Mouse (Mus musculus) gastrocnemius, postnatal 4 days (tissue): Measurements from ENCODE around the gene Rps19bp1. TPM values are rescaled to one million over a fixed set of nuclear protein-coding genes. Genes with fewer than 3 reads are reported as not detected.

Experiments
- DNase-seq, 2 experiments: peaks; one replicate each; pipeline ENCODE4 v3.0.0; 2021 to 2022; ENCODE audit warnings: low spot score in 2 of 2, mixed read lengths in 2 of 2
- total RNA-seq, 2 experiments: library from RNA; stranded (reverse); gene quantifications; 2 replicates each; pipeline ENCODE4 v1.2.3; 2021

Gene Rps19bp1
- total RNA-seq, 2 experiments from 2014 or later: 23.8 to 26.4 TPM

GRCm38 (mm10) chr15:80257602-80258239, 6.4 kb downstream of the Rps19bp1 start:
- DNase-seq: no peak

GRCm38 (mm10) chr15:80256656-80257601, 7.2 kb downstream of the Rps19bp1 start:
- DNase-seq: no peak

GRCm38 (mm10) chr15:80256242-80256641, 7.9 kb downstream of the Rps19bp1 start:
- no peak for DNase-seq

- DNase-seq: peak; percentile 80 to 89
Measured at GRCm38 (mm10) chr15:80255646-80256121, 8.4 kb downstream of the Rps19bp1 start.

GRCm38 (mm10) chr15:80254847-80255645, 9.1 kb downstream of the Rps19bp1 start, which contains the start of gene Atf4:
Gene Atf4, plus strand, starts transcription at chr15:80255184.
- DNase-seq: peak; percentile 95 to 98

- peak in 1 of 2 experiments; percentile 49 for DNase-seq
Measured at GRCm38 (mm10) chr15:80254207-80254606, 9.9 kb downstream of the Rps19bp1 start.

- DNase-seq: no peak
Measured at GRCm38 (mm10) chr15:80253530-80253929, 10.6 kb downstream of the Rps19bp1 start.

- DNase-seq: no peak
Measured at GRCm38 (mm10) chr15:80250586-80250985, 13.5 kb downstream of the Rps19bp1 start.

GRCm38 (mm10) chr15:80249672-80250071, 14.4 kb downstream of the Rps19bp1 start:
- no peak for DNase-seq

GRCm38 (mm10) chr15:80248596-80248995, 15.5 kb downstream of the Rps19bp1 start:
- DNase-seq: no peak

- DNase-seq: no peak
Measured at GRCm38 (mm10) chr15:80248135-80248534, 16.0 kb downstream of the Rps19bp1 start.

- no peak for DNase-seq
Measured at GRCm38 (mm10) chr15:80235535-80235934, 28.6 kb downstream of the Rps19bp1 start, which contains the start of gene AC140267.1. Gene AC140267.1, plus strand, starts transcription at chr15:80235835.

GRCm38 (mm10) chr15:80233733-80234509, 30.2 kb downstream of the Rps19bp1 start, which contains the start of gene Mief1:
Gene Mief1, plus strand, starts transcription at chr15:80234018.
- peak; percentile 95 to 97 for DNase-seq

- DNase-seq: no peak
Measured at GRCm38 (mm10) chr15:80233053-80233452, 31.1 kb downstream of the Rps19bp1 start.

GRCm38 (mm10) chr15:80232331-80232730, 31.8 kb downstream of the Rps19bp1 start:
- no peak for DNase-seq

- DNase-seq: no peak
Measured at GRCm38 (mm10) chr15:80228071-80228800, 35.9 kb downstream of the Rps19bp1 start.

GRCm38 (mm10) chr15:80225796-80226195, 38.3 kb downstream of the Rps19bp1 start:
- peak in 1 of 2 experiments; percentile 48 for DNase-seq

GRCm38 (mm10) chr15:80225208-80225607, 38.9 kb downstream of the Rps19bp1 start:
- peak; percentile 66 to 77 for DNase-seq

GRCm38 (mm10) chr15:80223751-80224150, 40.4 kb downstream of the Rps19bp1 start:
- DNase-seq: no peak
